Mouse (Mus musculus): ENCODE results near the gene Wdr92. TPM values are rescaled to one million over a fixed set of nuclear protein-coding genes. Genes with fewer than 3 reads are reported as not detected.

Wdr92 gene
- 25.8 and 28.3 TPM in 2 replicates for total RNA-seq (2017)

DNA sequence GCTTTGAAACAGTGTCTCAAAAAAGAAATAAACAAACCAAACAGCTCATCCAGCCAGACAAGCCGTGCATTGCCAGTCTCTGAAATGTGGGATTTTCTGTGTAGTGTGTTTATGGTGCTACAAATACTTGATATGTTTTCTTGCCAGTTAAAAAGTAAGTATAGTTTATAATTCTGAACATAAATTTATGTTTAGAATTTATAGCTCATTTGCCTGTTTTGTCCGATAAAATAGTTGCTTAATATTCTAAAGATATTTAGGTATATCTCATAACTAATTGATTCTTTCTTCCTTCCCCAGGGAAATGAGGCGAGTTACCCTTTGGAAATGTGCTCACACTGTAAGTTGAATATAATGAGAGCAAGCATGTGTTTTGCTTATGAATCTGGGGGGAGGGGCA lies at the start of gene Wdr92:
Gene Wdr92, plus strand, starts transcription at position 301 of the 400 bp plus-strand sequence.
- ATAC-seq (replicated peaks in 1 of 2; ENCODE audit: insufficient read depth in 1 of 2, low FRiP score in 2 of 2, low TSS enrichment in 1 of 2, low read depth in 1 of 2, poor library complexity in 2 of 2, severe bottlenecking in 2 of 2): no peak

DNA sequence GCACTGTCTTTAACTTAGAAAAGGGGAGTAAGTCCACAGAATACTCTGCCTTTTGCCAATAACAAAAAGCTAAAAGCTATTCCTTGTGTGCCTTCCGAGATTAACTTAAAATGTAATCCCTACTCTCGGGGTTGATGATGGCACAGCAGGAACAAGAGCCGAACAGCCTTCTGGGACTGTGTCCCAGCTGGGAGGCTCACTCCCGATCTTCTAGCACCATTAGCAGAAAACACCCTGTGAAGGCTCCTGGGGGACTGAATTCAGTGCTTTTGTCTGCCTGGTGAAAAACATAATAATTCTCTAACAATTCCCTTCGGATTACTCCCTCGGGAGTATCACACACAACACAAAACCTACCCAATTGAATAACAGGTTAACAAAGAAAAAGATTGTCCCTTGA lies 46.3 kb upstream of the Wdr92 start:
- no peak for ATAC-seq (replicated peaks in 1 of 2; ENCODE audit: insufficient read depth in 1 of 2, low FRiP score in 2 of 2, low TSS enrichment in 1 of 2, low read depth in 1 of 2, poor library complexity in 2 of 2, severe bottlenecking in 2 of 2)

- no peak for ATAC-seq (replicated peaks in 1 of 2; ENCODE audit: insufficient read depth in 1 of 2, low FRiP score in 2 of 2, low TSS enrichment in 1 of 2, low read depth in 1 of 2, poor library complexity in 2 of 2, severe bottlenecking in 2 of 2)
Measured at GRCm38 (mm10) chr11:17138306-17139033, 43.4 kb upstream of the Wdr92 start.

DNA sequence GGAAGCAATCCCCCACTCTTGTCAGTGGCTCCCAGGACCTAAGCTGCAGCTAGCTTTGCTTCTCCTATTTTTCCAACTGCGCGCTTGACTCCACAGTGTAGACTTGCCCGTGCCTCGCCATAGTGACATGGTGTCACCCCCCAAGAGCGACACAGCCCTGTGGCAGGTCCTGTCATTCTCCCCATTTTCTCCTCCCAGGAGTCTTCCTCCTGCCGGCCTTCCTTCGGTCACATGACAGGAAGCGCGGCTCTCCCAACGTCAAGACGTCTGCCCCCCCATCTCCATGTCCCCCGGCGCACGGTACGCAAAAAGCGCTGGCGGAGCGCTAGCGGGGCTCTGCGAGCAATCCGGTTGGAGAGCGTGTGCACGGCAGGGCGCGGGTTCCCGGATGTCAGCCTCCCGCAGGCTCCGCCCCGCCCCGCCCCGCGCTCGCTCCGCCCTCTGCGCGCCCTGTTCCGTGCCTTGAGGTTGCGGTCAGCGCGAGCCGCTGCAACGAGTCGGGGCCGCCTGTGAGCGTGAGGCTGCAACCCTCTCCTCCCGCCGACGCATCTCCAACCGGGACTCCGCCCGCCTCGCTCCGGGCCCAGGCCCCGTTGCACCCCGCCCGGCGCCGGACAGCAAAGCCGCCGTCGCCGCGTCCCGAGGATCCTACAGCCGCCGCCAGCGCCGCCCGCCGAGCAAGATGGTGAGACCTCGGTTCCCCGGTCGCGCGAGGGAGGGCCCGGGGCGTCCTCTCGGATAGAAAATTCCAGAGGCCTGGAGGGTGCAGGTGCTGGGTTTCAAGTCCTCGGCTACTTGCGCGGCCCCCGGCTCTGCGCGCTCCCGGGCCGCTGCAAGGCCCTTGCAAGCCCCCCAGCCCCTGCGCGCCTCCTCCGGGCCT lies 22.8 kb upstream of the Wdr92 start, which contains the start of gene Ppp3r1:
Gene Ppp3r1, plus strand, starts transcription at position 406 of the 880 bp plus-strand sequence.
- peak; percentile 89 to 90 for ATAC-seq (replicated peaks in 1 of 2; ENCODE audit: insufficient read depth in 1 of 2, low FRiP score in 2 of 2, low TSS enrichment in 1 of 2, low read depth in 1 of 2, poor library complexity in 2 of 2, severe bottlenecking in 2 of 2)

DNA sequence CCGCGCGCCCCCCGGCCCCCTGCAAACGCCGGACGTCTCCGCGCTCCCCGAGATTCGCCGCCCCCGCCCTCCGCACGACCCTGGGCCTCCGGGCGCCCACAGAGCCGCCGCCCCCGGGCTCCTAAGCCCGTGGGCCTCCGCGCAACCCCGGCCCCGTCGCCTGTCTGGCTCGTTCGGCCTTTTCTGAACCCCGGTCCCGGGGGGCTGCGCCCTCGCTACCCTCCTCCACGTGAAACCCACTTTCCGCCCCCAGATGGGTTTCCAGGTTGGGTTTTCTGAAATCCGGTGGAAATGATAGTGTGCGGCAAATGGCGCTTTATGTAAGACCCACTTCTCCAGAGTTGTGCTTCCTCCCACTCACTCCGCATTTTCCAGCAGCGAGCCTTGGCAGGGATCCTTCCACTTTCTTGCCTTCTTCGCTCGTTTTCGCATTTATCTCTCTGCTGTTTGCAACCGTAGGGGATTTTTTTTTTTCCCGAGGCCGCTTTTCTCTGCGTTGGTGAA lies 22.1 kb upstream of the Wdr92 start:
- ATAC-seq (replicated peaks in 1 of 2; ENCODE audit: insufficient read depth in 1 of 2, low FRiP score in 2 of 2, low TSS enrichment in 1 of 2, low read depth in 1 of 2, poor library complexity in 2 of 2, severe bottlenecking in 2 of 2): peak in 1 of 2 experiments; percentile 5; a peak in 1 of 4 replicates

- ATAC-seq (replicated peaks in 1 of 2; ENCODE audit: insufficient read depth in 1 of 2, low FRiP score in 2 of 2, low TSS enrichment in 1 of 2, low read depth in 1 of 2, poor library complexity in 2 of 2, severe bottlenecking in 2 of 2): peak; percentile 74 to 77
Measured at GRCm38 (mm10) chr11:17160242-17160641, 21.7 kb upstream of the Wdr92 start.

DNA sequence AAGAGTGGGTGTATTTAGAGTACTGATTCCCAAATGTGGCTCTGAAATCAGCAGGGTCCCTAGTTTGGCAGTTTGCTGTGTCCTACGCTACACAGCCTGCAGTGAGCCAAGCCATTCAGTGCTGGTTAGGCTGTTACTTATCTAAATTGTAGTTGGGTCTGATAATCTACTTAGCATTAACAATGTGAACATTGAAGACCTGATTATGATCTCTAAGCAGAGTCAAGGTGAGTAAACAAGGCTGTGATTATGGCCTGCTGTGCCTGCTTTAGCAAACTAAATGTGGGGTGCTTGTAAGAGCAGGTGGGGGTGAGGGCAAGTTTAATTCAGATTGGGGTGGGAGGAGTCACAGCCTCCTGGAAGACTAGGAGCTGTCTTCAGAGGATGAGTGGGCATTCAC lies 18.0 kb upstream of the Wdr92 start:
- no peak for ATAC-seq (replicated peaks in 1 of 2; ENCODE audit: insufficient read depth in 1 of 2, low FRiP score in 2 of 2, low TSS enrichment in 1 of 2, low read depth in 1 of 2, poor library complexity in 2 of 2, severe bottlenecking in 2 of 2)

GRCm38 (mm10) chr11:17166627-17167026 lies 15.3 kb upstream of the Wdr92 start:
- ATAC-seq (replicated peaks in 1 of 2; ENCODE audit: insufficient read depth in 1 of 2, low FRiP score in 2 of 2, low TSS enrichment in 1 of 2, low read depth in 1 of 2, poor library complexity in 2 of 2, severe bottlenecking in 2 of 2): peak; percentile 28 to 29; a peak in 2 of 4 replicates

GRCm38 (mm10) chr11:17169262-17169661 lies 12.6 kb upstream of the Wdr92 start:
- ATAC-seq (replicated peaks in 1 of 2; ENCODE audit: insufficient read depth in 1 of 2, low FRiP score in 2 of 2, low TSS enrichment in 1 of 2, low read depth in 1 of 2, poor library complexity in 2 of 2, severe bottlenecking in 2 of 2): no peak

GRCm38 (mm10) chr11:17170938-17171729 lies 10.8 kb upstream of the Wdr92 start:
- no peak for ATAC-seq (replicated peaks in 1 of 2; ENCODE audit: insufficient read depth in 1 of 2, low FRiP score in 2 of 2, low TSS enrichment in 1 of 2, low read depth in 1 of 2, poor library complexity in 2 of 2, severe bottlenecking in 2 of 2)

DNA sequence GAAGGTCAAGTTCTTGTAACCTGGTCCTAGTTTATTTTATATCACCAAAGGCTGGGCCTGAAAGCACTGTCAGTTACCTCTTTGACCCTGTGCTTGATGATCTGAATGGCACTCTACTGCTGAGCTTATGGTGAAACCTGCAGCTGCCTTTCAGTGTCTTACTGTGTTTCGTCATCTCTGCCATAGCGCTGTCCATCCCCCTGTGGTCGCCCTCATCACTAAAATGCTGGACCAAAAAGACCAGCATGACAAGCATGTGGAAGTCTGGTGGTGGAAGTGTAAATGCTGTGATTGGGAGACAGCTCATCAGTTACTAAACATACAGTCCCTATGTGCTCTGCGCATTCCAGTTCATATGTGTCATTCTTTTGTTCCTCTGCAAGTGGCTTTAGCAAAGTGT lies 9.6 kb upstream of the Wdr92 start:
- ATAC-seq (replicated peaks in 1 of 2; ENCODE audit: insufficient read depth in 1 of 2, low FRiP score in 2 of 2, low TSS enrichment in 1 of 2, low read depth in 1 of 2, poor library complexity in 2 of 2, severe bottlenecking in 2 of 2): no peak

- ATAC-seq (replicated peaks in 1 of 2; ENCODE audit: insufficient read depth in 1 of 2, low FRiP score in 2 of 2, low TSS enrichment in 1 of 2, low read depth in 1 of 2, poor library complexity in 2 of 2, severe bottlenecking in 2 of 2): no peak
Measured at GRCm38 (mm10) chr11:17176638-17177037, 5.3 kb upstream of the Wdr92 start.

GRCm38 (mm10) chr11:17180753-17181152 lies 1.2 kb upstream of the Wdr92 start:
- ATAC-seq (replicated peaks in 1 of 2; ENCODE audit: insufficient read depth in 1 of 2, low FRiP score in 2 of 2, low TSS enrichment in 1 of 2, low read depth in 1 of 2, poor library complexity in 2 of 2, severe bottlenecking in 2 of 2): peak in 1 of 2 experiments; percentile 74; a peak in 1 of 4 replicates

GRCm38 (mm10) chr11:17183165-17183564 lies 1.3 kb downstream of the Wdr92 start:
- no peak for ATAC-seq (replicated peaks in 1 of 2; ENCODE audit: insufficient read depth in 1 of 2, low FRiP score in 2 of 2, low TSS enrichment in 1 of 2, low read depth in 1 of 2, poor library complexity in 2 of 2, severe bottlenecking in 2 of 2)

DNA sequence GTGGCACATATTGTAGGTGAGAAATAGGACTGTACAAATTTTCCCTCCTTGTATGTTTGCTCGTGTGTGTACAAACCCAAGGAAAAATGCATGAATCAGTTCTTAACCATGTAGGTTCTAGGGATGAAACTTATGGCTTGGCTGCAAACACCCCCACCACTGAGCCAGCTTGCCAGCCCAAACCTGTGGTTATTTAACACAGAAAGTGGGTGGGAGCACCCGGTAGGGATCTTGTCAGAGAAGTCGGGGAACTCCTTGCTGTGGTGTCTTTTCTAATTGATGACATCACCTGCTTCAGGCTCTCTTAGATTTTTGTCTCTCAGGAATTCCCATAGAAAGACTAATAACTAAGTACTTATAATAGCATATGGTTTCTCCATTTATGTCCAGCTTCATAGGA lies 5.7 kb downstream of the Wdr92 start:
- ATAC-seq (replicated peaks in 1 of 2; ENCODE audit: insufficient read depth in 1 of 2, low FRiP score in 2 of 2, low TSS enrichment in 1 of 2, low read depth in 1 of 2, poor library complexity in 2 of 2, severe bottlenecking in 2 of 2): no peak

DNA sequence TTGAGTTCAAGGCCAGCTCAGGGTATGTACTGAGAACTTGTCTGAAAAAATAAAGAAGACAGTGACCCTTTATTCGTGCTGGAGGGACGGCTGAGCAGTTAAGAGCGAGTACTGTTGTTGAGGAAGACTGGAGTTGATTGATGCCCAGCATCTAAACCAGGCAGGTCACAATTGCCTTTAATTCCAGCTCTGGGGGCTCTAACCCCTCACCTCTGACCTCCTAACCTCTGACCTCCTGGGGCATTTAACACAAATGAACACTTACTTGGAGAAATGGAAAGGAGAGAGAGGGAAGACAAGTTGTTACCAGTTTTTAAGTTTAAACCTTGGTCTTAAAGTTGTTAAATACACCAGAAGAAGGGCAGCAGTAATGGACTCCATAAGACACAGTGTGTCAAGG lies 6.9 kb downstream of the Wdr92 start:
- no peak for ATAC-seq (replicated peaks in 1 of 2; ENCODE audit: insufficient read depth in 1 of 2, low FRiP score in 2 of 2, low TSS enrichment in 1 of 2, low read depth in 1 of 2, poor library complexity in 2 of 2, severe bottlenecking in 2 of 2)

DNA sequence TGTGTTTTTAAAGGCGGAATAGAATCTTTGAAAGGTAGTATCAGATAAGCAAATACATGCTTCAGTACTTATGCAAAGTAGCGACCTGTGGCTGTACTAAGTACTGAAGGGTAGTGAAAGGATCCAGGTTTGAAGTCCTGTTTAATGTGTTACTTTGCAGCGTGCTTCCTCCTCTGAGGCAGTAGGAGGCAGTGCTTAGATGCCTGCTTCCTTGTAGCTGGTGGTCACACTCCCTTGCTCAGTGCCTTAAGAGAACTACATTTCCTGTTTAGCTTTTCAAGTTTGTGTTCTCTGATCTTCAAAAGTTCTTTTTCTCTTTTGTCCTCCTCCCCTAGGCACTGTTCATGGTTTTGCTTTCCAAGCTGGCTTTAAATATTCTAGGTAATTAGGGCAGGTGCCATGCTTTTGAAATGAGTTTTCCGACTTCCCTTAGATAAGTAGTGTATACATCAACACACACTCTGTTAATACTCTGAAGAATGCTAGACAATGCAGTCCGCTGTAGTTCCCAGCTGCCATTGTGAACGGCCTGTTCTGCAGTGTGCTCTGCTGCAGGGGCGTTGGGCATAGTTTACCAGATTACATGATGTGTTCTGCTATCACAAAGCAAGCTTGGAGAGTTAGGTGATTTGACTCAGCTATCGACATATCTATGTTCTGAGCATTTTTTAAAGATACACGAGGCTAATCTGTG lies 10.4 kb downstream of the Wdr92 start:
- ATAC-seq (replicated peaks in 1 of 2; ENCODE audit: insufficient read depth in 1 of 2, low FRiP score in 2 of 2, low TSS enrichment in 1 of 2, low read depth in 1 of 2, poor library complexity in 2 of 2, severe bottlenecking in 2 of 2): peak; percentile 66 to 77; a peak in 3 of 4 replicates

Data from hematopoietic stem cell, adult 5-6 weeks (primary cell).